Mouse (Mus musculus): ENCODE results near the gene Kcnj11.

Kcnj11 gene

DNA sequence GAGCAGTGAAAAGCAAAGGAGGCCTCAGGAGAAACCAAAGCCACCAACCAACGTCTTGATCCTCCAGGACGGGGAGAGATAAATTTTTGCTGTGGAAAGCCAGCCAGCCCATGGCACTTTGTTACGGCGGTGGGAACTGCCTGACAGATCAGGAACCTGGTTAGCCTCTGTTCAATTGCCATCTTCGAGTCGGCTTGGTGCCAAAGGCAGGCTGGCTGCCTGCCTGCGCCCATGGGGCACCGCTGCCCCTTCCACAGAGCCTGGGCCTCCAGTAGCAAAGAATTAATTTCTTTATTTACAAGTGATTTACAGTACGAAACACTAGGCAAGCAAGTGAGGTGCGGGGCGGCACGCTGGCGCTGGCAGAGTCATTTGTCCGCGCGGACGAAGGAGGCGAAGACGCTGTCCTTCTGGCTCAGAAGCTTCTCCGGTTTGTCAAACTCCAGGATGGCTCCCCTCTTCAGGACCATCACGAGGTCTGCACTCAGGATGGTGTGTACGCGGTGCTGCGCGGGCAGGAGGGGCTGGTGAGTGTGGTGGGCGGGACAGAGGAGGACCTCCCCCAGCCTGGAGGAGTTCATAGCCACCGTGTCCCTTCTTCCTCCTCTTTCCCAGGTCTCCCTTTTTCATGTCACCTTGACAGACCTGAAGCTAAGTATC lies 3.8 kb upstream of the Kcnj11 start:
- in situ Hi-C loops (cut with MboI, MseI): no loop called here

DNA sequence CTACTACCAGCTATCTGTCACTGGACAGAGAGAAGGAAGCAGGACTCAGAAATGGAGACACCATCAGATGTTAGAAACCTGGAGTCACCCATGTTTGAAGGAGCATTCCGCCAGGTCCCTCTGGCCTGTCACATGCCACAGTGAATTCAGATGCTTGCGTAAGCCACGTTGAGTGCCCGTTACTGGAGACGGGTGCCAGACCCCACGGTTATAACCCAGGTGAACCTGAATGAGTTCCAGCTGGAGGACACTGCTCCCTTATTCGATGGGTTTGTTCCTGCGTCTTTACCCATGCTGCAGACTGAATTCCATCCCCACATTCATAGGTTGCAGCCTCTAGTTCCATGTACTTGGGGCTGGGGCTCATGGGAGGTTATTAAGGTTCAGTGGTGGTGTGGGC lies 3.2 kb upstream of the Kcnj11 start:
- in situ Hi-C loops (cut with MboI, MseI): no loop called here

GRCm38 (mm10) chr7:46103075-46103591 lies 2.6 kb upstream of the Kcnj11 start:
- in situ Hi-C loops (cut with MboI, MseI): no loop called here

DNA sequence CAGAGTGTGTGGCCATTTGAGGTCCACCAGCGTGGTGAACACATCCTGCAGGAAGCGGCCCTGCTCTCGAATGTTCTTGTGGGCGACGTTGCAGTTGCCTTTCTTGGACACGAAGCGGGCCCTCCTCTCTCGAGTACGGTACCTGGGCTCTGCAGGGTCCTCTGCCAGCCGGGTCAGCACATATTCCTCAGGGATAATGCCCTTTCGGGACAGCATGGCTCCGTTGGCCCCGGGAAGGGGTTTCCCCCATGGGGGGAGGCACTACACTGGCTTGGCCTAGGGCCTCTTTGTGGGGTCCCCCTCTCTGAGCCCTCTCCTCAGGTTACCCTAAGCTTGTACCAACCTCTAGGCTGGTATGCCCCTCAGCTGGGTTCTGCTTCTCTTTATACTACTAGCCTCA lies 882 bp downstream of the Kcnj11 start:
- in situ Hi-C loops (cut with MboI, MseI): loop anchor here (5.0 kb wide), 1 partner anchor 123 kb away; no protein-coding TSS in a partner anchor

GRCm38 (mm10) chr7:46098919-46099286 lies 1.7 kb downstream of the Kcnj11 start:
- in situ Hi-C loops (cut with MboI, MseI): loop anchor here (5.0 kb wide), 1 partner anchor 123 kb away; no protein-coding TSS in a partner anchor

DNA sequence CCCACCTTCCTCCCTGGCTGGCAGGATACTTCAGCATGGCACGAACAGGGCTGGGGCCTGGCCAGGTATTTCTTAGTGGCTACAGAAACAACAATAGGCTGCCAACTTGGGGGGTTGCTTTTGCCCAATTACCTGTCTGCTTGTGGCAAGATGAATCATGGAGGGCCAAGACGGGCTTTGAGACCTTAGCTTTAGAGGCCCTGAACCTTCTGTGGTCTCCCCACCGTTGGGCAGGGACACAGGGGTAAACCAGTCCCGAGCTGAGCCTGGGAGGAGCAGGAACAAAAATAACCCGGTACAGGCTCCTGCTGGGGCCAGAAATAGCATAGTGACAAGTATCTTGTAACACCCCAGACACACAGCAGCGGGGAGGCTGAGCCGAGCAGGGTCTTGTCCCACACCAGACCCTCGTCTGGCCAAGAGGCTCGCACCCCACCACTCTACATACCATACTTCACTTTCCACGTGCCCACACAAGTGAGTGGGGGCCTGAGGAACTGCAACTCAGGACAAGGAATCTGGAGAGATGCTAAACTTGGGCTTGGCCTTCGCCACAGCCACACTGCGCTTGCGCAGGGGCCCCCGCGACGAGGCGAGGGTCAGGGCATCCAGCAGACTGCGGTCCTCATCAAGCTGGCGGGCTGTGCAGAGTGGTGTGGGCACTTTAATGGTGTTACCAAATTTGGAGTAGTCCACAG lies 2.2 kb downstream of the Kcnj11 start:
- in situ Hi-C loops (cut with MboI, MseI): loop anchor here (5.0 kb wide), 1 partner anchor 124 kb away; no protein-coding TSS in a partner anchor

- in situ Hi-C loops (cut with MboI, MseI): loop anchor here (5.0 kb wide), 1 partner anchor 125 kb away; no protein-coding TSS in a partner anchor
These were observed 3.2 kb downstream of the Kcnj11 start for GRCm38 (mm10) chr7:46097319-46097783.

DNA sequence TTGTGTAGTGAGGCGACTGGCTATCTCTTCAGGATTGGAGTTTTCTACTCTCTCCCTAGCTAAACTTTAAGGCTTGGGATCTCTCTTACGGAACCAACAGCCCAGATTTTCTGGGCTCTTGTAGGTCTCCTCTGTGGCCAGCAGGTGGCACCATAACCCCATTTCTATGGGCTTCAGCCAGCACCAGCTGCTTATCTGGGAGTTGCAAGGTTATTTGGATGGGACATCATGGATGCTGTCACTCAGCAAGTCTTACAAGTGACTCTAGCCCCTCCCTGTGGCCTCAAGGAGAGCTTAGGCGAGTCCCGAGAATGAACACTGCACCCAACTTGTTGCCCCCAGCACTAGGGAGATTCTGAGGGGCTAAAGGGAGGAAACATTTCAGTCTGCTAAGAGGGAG lies 4.4 kb downstream of the Kcnj11 start:
- in situ Hi-C loops (cut with MboI, MseI): loop anchor here (5.0 kb wide), 1 partner anchor 126 kb away; no protein-coding TSS in a partner anchor

DNA sequence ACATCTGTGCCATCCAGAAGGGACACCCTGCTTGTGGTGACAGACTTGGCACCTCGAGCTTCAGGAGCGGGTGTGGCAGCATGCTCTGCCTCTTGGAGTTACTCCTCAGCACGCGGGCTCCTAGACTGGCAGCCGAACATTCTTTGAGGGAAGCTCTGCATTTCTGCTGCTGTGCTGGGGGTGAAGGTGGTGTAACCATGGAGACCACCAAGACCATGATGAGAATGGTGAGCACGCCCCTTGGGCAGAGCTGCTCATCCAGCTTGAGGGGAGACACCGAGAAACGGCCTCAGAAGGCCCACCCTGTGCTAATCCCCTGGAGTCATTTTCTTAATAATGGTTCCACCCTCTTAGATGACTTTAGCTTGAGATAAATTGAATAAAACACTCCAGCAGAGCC lies 7.8 kb downstream of the Kcnj11 start:
- in situ Hi-C loops (cut with MboI, MseI): no loop called here

DNA sequence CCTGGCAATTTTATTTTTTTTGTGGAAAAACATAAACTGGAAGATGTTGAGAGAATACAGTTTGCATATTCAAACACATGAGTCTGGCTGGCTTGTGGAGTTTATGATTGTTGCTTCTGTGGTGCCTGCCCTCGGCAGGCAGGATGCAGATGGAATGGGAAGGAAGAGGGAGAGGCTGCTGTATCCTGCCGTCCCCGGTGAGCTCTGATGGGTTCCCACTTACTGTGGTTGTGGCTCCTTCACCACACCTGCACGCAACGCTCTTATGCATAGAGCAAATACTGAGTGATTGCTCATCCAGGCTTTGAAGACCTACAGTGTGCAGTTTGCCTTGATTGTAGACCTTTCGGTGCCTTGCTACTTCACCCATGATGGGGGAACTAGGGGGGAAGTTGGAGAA lies 12.3 kb downstream of the Kcnj11 start:
- in situ Hi-C loops (cut with MboI, MseI): no loop called here

DNA sequence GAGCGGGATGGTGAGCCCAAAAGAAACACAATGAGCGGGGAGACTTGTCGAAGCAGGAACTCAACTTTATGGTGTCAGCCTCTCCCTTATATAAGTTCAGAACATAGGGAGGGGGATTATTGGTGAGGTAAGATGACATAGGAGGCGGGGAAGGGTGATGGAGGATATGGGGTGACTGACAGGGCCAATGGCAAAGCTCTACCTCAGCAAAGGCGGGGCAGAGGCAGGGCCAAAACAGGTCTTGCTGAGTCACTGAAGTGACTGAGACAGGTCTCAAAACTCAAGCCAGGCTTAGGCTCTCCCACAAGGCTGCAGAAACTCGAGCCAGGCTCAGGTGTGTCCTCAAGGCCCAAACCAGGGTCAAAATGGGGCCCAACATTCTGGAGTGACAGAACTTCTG lies 14.2 kb downstream of the Kcnj11 start:
- in situ Hi-C loops (cut with MboI, MseI): no loop called here

DNA sequence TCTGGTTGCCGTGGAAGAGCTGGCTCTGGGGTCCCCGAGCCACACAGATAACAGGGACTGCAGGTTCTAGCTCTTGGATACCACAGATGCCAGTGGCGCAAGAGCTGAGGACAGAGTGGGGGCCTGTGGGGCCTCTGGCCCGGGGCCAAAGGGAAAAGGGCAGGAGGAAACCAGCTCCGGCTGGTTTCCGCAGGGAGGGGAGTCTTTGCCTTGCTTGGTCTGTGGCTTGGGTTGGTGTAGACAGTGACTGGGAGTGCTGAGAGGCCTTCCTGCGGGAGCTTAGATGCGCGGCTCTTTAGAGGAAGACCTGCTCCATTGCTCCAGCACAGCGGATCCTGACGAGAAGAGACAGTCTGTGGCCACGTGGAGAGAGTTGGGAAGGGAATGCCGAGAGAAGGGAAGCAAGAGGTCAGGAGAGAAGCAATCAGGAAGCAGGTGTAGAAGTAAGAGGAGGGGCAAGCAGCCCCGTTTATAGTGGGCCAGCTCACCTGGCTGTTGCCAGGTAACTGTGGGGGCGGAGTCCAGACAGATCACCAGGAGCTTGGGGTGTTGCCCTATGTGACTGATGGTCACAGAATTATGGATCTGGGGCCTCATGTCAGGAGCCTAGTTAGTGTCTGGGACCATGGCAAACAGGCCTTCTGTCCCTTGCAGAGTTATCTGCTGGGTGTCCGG lies 15.6 kb downstream of the Kcnj11 start:
- in situ Hi-C loops (cut with MboI, MseI): no loop called here

GRCm38 (mm10) chr7:46084024-46084423 lies 16.5 kb downstream of the Kcnj11 start:
- in situ Hi-C loops (cut with MboI, MseI): no loop called here

GRCm38 (mm10) chr7:46077675-46078074 lies 22.9 kb downstream of the Kcnj11 start:
- in situ Hi-C loops (cut with MboI, MseI): no loop called here

DNA sequence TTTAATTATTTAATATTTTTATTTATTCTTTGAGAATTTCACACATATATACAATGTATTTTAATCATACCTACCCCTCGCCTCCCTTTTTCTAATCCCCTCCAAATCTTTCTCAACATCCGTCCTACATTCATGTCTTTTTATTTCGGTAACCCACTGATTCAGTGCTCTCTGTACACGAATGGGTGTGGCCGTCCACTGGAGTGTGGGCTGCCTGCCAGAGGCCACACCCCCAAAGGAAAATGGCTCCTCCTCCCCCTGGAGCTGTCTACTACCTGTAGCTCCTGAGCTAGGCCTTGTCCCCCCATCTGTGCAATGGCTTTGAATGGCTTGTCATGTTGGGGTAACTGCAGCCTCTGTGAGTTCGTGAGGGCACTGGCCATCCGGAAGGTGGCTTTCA lies 23.7 kb downstream of the Kcnj11 start:
- in situ Hi-C loops (cut with MboI, MseI): no loop called here

DNA sequence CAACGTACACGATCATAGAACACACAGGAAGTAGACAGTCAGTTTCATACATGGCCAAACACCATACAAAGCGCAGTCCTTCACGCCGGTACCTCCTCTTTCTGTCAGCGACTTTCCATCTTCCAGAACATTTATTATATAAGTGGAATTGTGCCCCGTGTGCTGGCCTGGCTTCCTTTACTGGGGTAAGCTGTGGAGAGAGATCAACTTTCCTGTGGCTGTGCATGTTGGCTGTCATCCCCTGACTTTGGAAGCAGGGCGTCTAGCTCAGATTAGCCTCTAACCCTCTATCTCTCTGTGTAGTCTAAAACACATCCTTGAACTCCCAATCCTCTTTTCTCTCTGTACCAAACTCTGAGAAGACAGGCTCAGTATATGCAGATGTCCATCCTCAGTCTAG lies 31.7 kb downstream of the Kcnj11 start:
- in situ Hi-C loops (cut with MboI, MseI): no loop called here

DNA sequence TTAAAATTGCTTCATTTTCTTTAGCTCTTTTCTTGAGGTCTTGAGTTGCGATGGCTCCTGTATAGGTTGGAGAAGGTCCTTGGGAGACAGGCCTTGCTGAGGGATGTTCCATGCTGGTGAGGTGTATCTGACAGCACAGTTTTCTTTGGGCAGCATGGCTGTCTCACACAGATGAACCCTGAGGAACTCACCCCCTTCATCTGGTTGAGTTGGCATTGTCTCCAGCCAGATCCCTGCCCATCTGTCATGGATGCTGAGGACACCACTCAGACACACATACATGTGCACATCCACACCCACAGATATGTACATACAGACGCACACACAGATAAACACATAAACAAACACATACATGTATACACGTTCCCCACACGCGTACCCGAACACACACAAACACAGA lies 37.3 kb downstream of the Kcnj11 start:
- in situ Hi-C loops (cut with MboI, MseI): no loop called here

DNA sequence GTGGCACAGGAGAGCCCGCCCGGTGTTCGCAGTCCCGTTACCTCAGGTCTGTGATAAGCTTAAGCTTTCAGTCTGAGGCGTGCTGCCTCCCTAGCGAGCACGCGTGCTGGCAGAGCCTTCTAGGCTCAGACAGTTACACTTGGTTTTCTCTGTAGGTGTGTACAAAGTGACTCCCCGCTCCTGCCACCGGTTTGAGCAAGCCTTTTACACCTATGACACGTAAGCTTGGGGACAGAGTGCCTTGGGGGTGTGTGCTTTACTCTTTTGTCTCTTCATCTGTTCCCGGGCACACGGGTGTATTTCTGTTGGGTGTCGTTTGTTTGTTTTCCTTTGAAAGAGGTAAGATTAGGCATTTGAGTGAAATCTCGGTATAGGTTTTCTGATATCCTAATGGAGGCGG lies 39.0 kb downstream of the Kcnj11 start:
- in situ Hi-C loops (cut with MboI, MseI): no loop called here

DNA sequence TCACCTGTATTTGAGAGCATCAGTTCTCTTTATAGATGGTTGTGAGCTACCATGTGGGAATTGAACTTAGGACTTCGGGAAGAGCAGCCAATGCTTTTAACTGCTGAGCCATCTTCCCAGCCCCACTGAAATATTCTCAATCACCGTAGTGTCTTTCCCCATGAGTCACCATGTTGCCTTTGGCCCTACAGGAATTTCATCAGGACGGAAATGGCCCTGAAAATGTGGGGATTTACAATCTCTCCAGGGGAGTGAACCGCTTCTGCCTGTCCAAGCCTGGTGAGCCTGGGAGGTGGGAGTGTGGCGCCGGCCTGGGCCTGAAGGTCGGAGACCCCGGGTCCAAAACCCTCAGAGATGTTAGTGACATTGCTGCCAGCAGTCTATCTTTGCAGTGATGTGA lies 39.9 kb downstream of the Kcnj11 start:
- in situ Hi-C loops (cut with MboI, MseI): no loop called here

- in situ Hi-C loops (cut with MboI, MseI): no loop called here
These were observed 41.7 kb downstream of the Kcnj11 start for GRCm38 (mm10) chr7:46058882-46059281.

DNA sequence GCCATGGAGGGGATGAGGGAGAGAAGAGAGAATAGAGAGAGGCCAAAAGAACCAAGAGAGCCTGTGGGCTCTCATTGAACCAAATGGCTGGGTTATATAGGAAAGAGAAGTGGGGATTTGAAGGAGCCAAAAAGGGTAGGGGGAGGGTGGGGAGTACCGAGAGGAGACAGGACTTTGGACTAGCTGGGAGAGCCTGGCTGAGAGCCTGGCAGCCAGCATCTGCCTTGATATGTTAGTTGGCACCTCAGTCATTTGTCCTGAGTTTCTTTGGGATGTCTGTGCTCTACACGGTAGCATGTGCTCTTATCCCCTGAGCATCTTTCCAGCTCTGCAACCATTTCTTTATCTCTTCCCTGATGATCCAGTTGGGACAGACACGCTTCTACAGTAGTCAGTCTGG lies 47.0 kb downstream of the Kcnj11 start:
- in situ Hi-C loops (cut with MboI, MseI): no loop called here

DNA sequence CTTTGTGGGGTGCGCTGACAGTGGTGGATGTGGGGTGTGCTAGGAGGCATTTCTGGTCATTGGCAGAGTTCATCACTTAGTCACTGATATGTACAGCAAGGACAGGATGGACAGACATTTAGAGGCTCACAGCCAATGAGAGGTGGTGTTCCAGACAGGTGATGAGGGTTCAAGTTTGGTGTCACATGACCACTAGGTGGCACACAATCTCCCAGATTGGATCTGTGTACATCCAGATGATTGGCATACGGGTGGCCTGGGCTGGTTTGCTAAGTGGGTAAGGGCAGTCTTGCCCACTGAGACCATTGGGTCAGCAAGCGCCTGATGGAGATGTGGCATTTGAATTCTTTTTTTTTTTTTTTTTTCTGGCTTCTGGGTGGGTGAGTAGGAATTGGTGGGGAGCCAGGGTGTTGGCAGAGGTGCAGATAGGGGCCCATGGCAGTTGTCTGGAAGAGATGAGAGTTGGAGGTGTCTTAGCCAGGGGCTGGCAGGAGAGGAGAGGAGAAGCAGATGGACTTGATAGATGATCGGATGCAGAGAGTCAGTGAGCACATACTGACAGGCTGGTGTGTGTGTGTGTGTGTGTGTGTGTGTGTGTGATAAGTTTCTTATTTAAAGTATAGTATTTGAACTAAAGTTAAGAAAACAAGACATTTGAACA lies 48.3 kb downstream of the Kcnj11 start:
- in situ Hi-C loops (cut with MboI, MseI): no loop called here
